Mouse (Mus musculus) embryonic facial prominence, embryonic 11.5 days (tissue): Measurements from ENCODE around the gene Olfr33. TPM values are rescaled to one million over a fixed set of nuclear protein-coding genes. Genes with fewer than 3 reads are reported as not detected.

Experiments
- ATAC-seq: fragments of 200-750 bp; cut with Nextera tagmentation; replicated peaks from 2 replicates; pipeline ENCODE4 v1.8.0; 2017; ENCODE audit warnings: low read depth; ENCODE audit not compliant: insufficient number of reproducible peaks, low FRiP score, low TSS enrichment
- DNase-seq: peaks from one replicate; pipeline ENCODE4 v3.0.0-alpha.2; 2015; ENCODE audit warnings: low spot score
- H3K27ac ChIP-seq: fragments of 300-500 bp; sonication (generic); replicated peaks from 2 replicates; pipeline ENCODE4 v1.5.1; 2014; ENCODE audit warnings: mild to moderate bottlenecking, low read depth, low read length, control low read depth
- H3K27me3 ChIP-seq: fragments of 300-500 bp; sonication (generic); 2 replicates; pipeline ENCODE4 v1.6.1; 2014; ENCODE audit warnings: mild to moderate bottlenecking, low read length, moderate library complexity, mixed read lengths; ENCODE audit not compliant: control insufficient read depth, insufficient read depth
- H3K36me3 ChIP-seq: fragments of 300-500 bp; sonication (generic); replicated peaks from 2 replicates; pipeline ENCODE4 v1.6.1; 2014; ENCODE audit warnings: low read depth, mild to moderate bottlenecking, low read length, moderate library complexity, mixed read lengths; ENCODE audit not compliant: control insufficient read depth, insufficient read depth
- H3K4me1 ChIP-seq: fragments of 300-500 bp; sonication (generic); 2 replicates; pipeline ENCODE4 v1.6.1; 2014; ENCODE audit warnings: low read length, mixed read lengths; ENCODE audit not compliant: control insufficient read depth, insufficient read depth
- H3K4me2 ChIP-seq: fragments of 300-500 bp; sonication (generic); 2 replicates; pipeline ENCODE4 v1.6.1; 2014; ENCODE audit warnings: low read depth, mild to moderate bottlenecking, control low read depth, low read length, moderate library complexity
- H3K4me3 ChIP-seq: fragments of 300-500 bp; sonication (generic); 2 replicates; pipeline ENCODE4 v1.5.1; 2014; ENCODE audit warnings: low read depth, low read length, control low read depth
- H3K9ac ChIP-seq: fragments of 300-500 bp; sonication (generic); replicated peaks from 2 replicates; pipeline ENCODE4 v1.6.1; 2014; ENCODE audit warnings: mild to moderate bottlenecking, control low read depth, low read length
- H3K9me3 ChIP-seq: fragments of 300-500 bp; sonication (generic); replicated peaks from 2 replicates; pipeline ENCODE4 v1.6.1; 2016; ENCODE audit warnings: mild to moderate bottlenecking, low read length, inconsistent platforms, mixed read lengths; ENCODE audit not compliant: control insufficient read depth
- WGBS: fragments of 180-500 bp; shearing (Covaris S2); extraction: QIAGEN DNeasy Blood & Tissue Kit; methylation state at CpG from one replicate; pipeline ENCODE4 v1.1.7; 2014; 5-methylcytosine and 5-hydroxymethylcytosine counted together
- polyA plus RNA-seq: library from polyadenylated mRNA; unstranded; fragments of >200 nt; fragmentation: Nextera tagmentation; extraction: Ambion mirVana; gene quantifications from 2 replicates; pipeline ENCODE4 v1.2.1, GENCODE M21; 2014

Olfr33 gene
- polyA plus RNA-seq = not detected in 2 replicates

DNA sequence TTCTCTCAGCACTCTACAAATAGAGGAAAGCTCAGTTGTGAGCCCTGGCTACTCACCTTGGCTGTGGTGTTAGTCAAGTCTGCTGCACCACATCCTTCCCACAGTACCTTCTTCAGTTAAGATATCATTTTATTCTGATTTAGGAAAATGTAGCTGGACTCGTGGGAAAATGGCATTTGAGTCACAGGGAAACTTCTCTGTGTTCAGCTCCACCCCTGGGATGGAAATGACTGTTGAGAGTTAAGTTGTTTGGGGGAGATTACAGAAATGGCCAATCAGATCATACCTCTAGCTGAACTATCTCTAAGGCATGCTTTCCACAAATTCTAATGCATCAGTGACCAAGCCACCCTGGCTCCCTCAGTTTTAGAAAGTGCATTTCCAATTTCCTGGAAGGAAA, at the start of gene Olfr33:
Gene Olfr33 (minus strand): TSS at position 101 of the 400 bp plus-strand sequence.
- H3K36me3 ChIP-seq = no peaks in the 10 kb centered on the region
- DNase-seq = no peak
- no peaks in the 10 kb centered on the region for H3K27me3 ChIP-seq
- no peaks in the 10 kb centered on the region for H3K4me1 ChIP-seq
- WGBS = 51% methylated on average over 1 of the region's 1 CpGs
- H3K27ac ChIP-seq = no peak within 1 kb of the TSS
- no peak within 1 kb of the TSS for H3K4me3 ChIP-seq
- no peak within 1 kb of the TSS for H3K9ac ChIP-seq
- H3K9me3 ChIP-seq = no peaks in the 10 kb centered on the region
- no peak for ATAC-seq
- H3K4me2 ChIP-seq = no peak within 1 kb of the TSS

DNA sequence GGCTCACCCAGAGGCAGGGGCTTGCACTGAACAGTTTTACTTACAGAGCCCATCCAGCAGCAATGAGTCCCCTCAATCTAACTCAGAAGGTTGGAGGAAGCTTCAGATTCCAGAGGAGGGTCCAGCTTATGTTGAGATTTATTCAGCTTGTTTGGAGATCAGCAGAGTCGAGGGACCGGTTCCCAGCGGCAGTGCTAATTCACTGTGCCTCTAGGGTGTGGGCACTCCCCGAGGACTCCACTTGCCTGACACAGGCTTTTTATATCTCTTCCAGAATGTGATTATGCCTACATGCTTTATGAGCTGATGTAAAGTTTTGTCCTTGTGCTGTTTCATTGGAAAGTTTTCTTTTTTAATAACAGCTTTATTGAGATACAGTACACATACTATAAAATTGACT, 40.4 kb upstream of the Olfr33 start, which contains the start of the genes Olfr560 and Olfr78:
Gene Olfr560 (minus strand): TSS at position 101 of the 400 bp plus-strand sequence.
Gene Olfr78 (minus strand): TSS at position 206 of the 400 bp plus-strand sequence.
- ATAC-seq (no peak), DNase-seq (no peak)
- Histone ChIP-seq H3K9ac (no peak within 1 kb of the TSS), H3K27me3 (no peaks in the 10 kb centered on the region), H3K4me2 (no peak within 1 kb of the TSS), H3K27ac (no peak within 1 kb of the TSS), H3K36me3 (no peaks in the 10 kb centered on the region), H3K4me1 (no peaks in the 10 kb centered on the region), H3K4me3 (no peak within 1 kb of the TSS), H3K9me3 (no peaks in the 10 kb centered on the region)
- 71% methylated on average over 4 of the region's 4 CpGs for WGBS

DNA sequence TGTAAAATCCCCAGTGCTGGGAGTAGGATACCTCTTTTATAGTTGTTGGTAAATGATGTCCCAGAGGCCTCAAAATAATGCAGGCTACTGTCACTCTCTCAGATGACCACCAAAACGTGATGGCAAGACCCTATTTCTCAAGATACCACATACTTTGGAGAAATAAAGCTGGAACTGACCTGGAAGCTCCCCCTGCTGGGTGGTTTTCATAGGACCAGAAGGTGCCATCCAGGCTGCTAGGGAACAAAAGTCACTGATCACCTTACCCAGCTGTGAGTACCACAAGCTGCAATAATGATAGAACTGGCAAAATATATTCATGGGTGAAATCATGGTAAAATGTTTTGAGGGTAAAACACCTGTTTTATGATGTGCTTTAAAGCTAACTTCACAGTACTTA, 33.2 kb upstream of the Olfr33 start:
- no peaks in the 10 kb centered on the region for H3K36me3 ChIP-seq
- no peak overlapping the region for H3K4me3 ChIP-seq
- DNase-seq = no peak
- no peaks in the 10 kb centered on the region for H3K9me3 ChIP-seq
- no peak for ATAC-seq
- no peak overlapping the region for H3K9ac ChIP-seq
- H3K4me2 ChIP-seq = no peak overlapping the region
- no peaks in the 10 kb centered on the region for H3K4me1 ChIP-seq
- no peaks in the 10 kb centered on the region for H3K27me3 ChIP-seq
- H3K27ac ChIP-seq = no peak overlapping the region
- 18% methylated on average over 1 of the region's 1 CpGs for WGBS

DNA sequence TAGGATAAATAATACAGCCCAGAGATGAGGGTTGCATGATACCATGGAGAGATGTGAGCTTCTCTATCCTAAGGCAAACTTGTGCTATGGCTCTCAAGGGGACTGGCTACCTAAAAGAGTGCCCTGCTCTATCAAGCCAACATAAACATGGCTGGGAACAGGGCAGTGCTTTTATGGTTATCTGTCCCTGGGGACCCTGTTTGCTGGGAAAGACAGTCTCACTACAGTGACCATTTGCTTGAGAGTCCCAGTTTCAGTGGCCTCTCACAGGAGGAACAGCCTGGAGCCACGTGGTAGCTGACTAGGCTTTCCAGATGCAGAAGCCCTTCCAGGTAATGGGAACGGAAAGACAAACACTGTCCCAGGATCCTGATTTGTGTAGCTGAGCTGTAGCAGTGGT, 18.8 kb upstream of the Olfr33 start:
- no peaks in the 10 kb centered on the region for H3K27me3 ChIP-seq
- H3K4me1 ChIP-seq = no peaks in the 10 kb centered on the region
- no peak overlapping the region for H3K4me2 ChIP-seq
- H3K4me3 ChIP-seq = no peak overlapping the region
- no peak for ATAC-seq
- DNase-seq = no peak
- no peak overlapping the region for H3K9ac ChIP-seq
- H3K27ac ChIP-seq = no peak overlapping the region
- no peaks in the 10 kb centered on the region for H3K36me3 ChIP-seq
- WGBS = 46% methylated on average over 2 of the region's 2 CpGs
- H3K9me3 ChIP-seq = no peaks in the 10 kb centered on the region

DNA sequence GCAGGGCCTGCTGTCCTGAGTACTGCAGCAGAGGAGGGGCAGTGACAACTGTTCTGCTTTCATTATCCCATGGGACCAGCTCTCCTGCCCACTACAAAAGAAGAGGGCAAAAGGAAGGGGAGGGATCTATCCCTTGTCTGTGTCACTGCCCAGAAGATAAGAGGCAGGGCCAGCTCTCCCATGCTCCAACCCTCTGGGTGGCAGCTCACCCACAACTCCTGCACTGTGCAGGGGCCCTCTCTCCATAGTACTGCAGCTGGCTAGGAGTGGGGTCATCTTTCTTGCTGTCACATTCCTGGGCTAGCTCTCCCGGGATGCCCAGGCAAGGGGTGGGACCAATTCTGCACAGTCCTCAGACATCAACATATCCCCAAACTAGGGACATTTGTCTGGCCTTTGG, 14.9 kb upstream of the Olfr33 start:
- Histone ChIP-seq H3K4me3 (no peak overlapping the region), H3K4me1 (no peaks in the 10 kb centered on the region), H3K27ac (no peak overlapping the region), H3K36me3 (no peaks in the 10 kb centered on the region), H3K9ac (no peak overlapping the region), H3K9me3 (no peaks in the 10 kb centered on the region), H3K4me2 (no peak overlapping the region), H3K27me3 (no peaks in the 10 kb centered on the region)
- WGBS = 60% methylated on average over 1 of the region's 1 CpGs
- no peak for ATAC-seq
- DNase-seq = no peak

DNA sequence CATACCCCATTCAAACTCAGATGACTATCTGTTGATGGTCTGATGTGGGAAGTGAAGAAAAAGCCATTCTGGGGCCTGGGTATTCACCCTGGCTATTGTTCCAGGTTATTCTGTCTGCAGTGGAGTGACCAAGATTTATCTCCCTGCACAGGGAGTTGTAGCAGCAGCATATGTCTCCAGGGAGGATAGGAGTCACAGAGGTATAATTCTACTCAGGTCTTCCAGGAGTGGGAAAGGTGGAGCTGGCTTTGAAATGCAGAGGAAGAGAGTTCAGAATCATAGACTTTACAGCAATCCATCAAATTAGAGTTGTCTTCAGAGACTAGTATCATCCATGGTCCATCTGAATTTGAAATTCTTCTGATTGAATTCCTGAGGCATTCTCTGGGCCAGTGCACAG, 8.5 kb upstream of the Olfr33 start, which contains the start of gene Olfr559:
Gene Olfr559 (minus strand): TSS at position 101 of the 400 bp plus-strand sequence.
- Histone ChIP-seq H3K9me3 (no peaks in the 10 kb centered on the region), H3K9ac (no peak within 1 kb of the TSS), H3K4me1 (no peaks in the 10 kb centered on the region), H3K27me3 (no peaks in the 10 kb centered on the region), H3K36me3 (no peaks in the 10 kb centered on the region), H3K4me2 (no peak within 1 kb of the TSS), H3K4me3 (no peak within 1 kb of the TSS), H3K27ac (no peak within 1 kb of the TSS)
- ATAC-seq (no peak), DNase-seq (no peak)

DNA sequence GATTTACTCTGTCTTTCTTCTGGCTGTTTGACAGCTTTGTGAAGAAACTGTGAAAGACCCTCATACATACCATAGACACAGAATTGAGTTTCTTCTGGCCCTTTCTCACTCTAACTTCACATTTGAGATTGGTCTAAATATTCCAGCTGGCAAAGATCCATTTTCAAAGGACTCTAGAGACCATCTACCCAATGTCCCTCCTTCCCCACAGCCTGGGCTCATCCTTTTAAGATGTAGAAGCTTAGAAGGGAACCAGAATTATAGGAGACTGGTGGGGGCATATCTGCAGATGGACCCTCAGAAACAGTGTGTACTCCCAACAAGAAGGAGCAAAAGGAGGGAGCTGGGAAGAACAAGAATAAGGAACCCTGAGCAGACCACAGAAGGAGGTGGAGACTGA, 17.0 kb downstream of the Olfr33 start, which contains the start of gene Olfr558:
Gene Olfr558 (plus strand): TSS at position 301 of the 400 bp plus-strand sequence.
- H3K4me1 ChIP-seq = no peaks in the 10 kb centered on the region
- H3K9ac ChIP-seq = no peak within 1 kb of the TSS
- ATAC-seq = no peak

DNA sequence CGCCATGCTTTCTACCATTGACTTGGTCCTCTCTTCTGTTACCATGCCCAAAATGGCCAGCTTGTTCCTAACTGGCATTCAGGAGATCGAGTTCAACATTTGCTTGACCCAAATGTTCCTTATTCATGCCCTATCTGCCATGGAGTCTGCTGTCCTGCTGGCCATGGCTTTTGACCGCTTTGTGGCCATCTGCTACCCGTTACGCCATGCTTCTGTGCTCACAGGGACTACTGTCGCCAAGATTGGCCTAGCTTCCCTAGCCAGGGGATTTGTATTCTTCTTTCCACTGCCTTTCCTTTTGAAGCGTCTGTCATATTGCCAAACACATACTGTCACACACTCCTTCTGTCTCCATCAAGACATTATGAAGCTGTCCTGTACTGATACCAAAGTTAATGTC, 20.4 kb downstream of the Olfr33 start:
- H3K9ac ChIP-seq = no peak overlapping the region
- DNase-seq (no peak), ATAC-seq (no peak)
- 87% methylated on average over 7 of the region's 7 CpGs for WGBS
- H3K27me3 ChIP-seq = no peaks in the 10 kb centered on the region
- no peak overlapping the region for H3K4me2 ChIP-seq
- no peak overlapping the region for H3K4me3 ChIP-seq
- H3K27ac ChIP-seq = no peak overlapping the region
- no peaks in the 10 kb centered on the region for H3K9me3 ChIP-seq
- H3K4me1 ChIP-seq = no peaks in the 10 kb centered on the region
- no peaks in the 10 kb centered on the region for H3K36me3 ChIP-seq

More for the DNA sequence above, 17.0 kb downstream of the Olfr33 start, which contains the start of gene Olfr558:
- H3K4me2 ChIP-seq = no peak within 1 kb of the TSS
- no peaks in the 10 kb centered on the region for H3K36me3 ChIP-seq
- no peaks in the 10 kb centered on the region for H3K27me3 ChIP-seq
- no peaks in the 10 kb centered on the region for H3K9me3 ChIP-seq
- DNase-seq = no peak
- H3K4me3 ChIP-seq = no peak within 1 kb of the TSS
- H3K27ac ChIP-seq = no peak within 1 kb of the TSS
